Mouse (Mus musculus) layer of hippocampus, adult 11-12 months (tissue): ENCODE measurements around the gene Tubg2.

Experiments used
- DNase-seq: peaks from one replicate; pipeline ENCODE4 v3.0.0; 2022; ENCODE audit warnings: low spot score

Tubg2 gene

GRCm38 (mm10) chr11:101164677-101165580 is 9.2 kb downstream of the Tubg2 start:
- no peak for DNase-seq

GRCm38 (mm10) chr11:101166357-101166756 is 10.7 kb downstream of the Tubg2 start:
- DNase-seq: no peak

GRCm38 (mm10) chr11:101167211-101167962 is 11.7 kb downstream of the Tubg2 start:
- no peak for DNase-seq

- DNase-seq: no peak
Measured at GRCm38 (mm10) chr11:101167963-101168300, 12.2 kb downstream of the Tubg2 start.

- no peak for DNase-seq
Measured at GRCm38 (mm10) chr11:101168301-101168980, 12.7 kb downstream of the Tubg2 start.

- no peak for DNase-seq
Measured at GRCm38 (mm10) chr11:101169301-101170107, 13.8 kb downstream of the Tubg2 start.

GRCm38 (mm10) chr11:101170354-101170810 is 14.7 kb downstream of the Tubg2 start, which contains the start of gene Cntnap1:
Cntnap1 (plus strand) TSS chr11:101170523.
- no peak for DNase-seq

- DNase-seq: peak; percentile 97
Measured at GRCm38 (mm10) chr11:101170811-101171610, 15.3 kb downstream of the Tubg2 start, which contains the start of gene Plekhh3. Plekhh3 (minus strand) TSS chr11:101171351.

GRCm38 (mm10) chr11:101171721-101172433 is 16.2 kb downstream of the Tubg2 start:
- peak; percentile 73 for DNase-seq

GRCm38 (mm10) chr11:101172434-101172815 is 16.7 kb downstream of the Tubg2 start:
- DNase-seq: no peak

- no peak for DNase-seq
Measured at GRCm38 (mm10) chr11:101173112-101173511, 17.4 kb downstream of the Tubg2 start.

- DNase-seq: peak; percentile 73
Measured at GRCm38 (mm10) chr11:101173631-101174388, 18.1 kb downstream of the Tubg2 start.

GRCm38 (mm10) chr11:101174389-101174745 is 18.7 kb downstream of the Tubg2 start:
- DNase-seq: no peak

- no peak for DNase-seq
Measured at GRCm38 (mm10) chr11:101174851-101175628, 19.3 kb downstream of the Tubg2 start, which contains the start of gene Ccr10. Ccr10 (minus strand) TSS chr11:101175443.

GRCm38 (mm10) chr11:101175636-101176116 is 20.0 kb downstream of the Tubg2 start:
- DNase-seq: no peak

GRCm38 (mm10) chr11:101176117-101176691 is 20.5 kb downstream of the Tubg2 start:
- no peak for DNase-seq

- DNase-seq: peak; percentile 80
Measured at GRCm38 (mm10) chr11:101176933-101177773, 21.4 kb downstream of the Tubg2 start.
